Mouse (Mus musculus): ENCODE measurements around the gene Aqp11.
A peak's percentile ranks its signal among the peaks of the same experiment; 100 is the strongest.

The Aqp11 gene

DNA sequence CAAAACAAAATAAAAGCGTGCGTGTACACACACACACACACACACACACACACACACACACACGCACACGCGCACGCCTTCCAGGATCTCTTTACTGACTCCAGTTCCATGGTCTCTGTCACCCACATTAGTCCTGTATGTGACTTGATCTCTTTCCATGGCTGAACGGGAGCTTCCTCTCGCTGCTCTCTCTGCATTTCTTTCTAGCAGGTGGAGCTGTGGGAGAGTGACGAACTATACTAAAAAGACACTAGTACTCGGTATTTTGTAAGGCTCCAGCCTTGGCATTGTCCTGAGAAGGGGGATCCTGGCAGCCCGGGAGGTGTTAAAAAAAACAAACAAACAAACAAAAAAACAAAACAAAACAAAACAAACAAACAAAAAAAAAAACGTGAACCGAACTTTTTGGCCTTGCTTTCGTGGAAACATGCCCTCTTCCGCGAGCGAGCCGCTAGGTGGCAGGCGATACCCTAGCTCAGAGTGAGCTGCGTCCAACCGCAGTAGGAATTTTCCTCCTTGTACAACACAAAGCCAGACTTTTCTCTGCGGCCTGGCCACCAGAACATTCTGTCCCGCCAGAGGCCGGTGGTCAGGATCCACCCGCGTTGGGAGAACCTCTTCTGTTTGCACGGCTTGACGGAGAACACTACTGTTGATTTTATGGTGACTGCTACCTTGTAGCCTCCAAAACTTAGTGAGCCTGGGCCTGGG is 9.9 kb upstream of the Aqp11 start:
- DNase-seq (ENCODE audit: low spot score), result peak; percentile 66

DNA sequence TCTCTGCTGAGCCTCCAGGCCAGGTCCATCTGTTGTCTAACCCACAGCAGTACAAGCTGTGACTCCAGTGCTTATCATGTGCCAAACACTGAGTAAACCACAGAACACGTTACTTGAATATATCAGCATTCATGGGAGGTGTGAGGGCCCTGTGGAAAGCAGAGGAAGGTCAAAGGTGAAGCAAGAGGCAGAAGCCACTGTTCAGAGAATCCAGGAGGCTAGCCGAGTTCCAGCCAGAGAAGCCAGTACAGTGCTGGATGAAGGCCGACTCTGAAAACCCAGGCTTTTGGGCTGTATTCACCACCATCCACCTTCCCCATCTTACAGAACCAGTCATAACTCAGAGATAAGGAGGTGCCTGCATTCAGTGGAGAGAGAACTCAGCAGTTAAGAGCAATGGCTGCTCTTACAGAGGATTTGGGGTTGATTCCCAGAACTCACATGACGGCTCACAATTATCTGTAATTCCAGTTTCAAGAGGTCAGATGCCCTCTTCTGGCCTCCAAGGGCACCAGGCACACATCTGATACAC is 9.2 kb upstream of the Aqp11 start:
- no peak for DNase-seq (ENCODE audit: low spot score)

DNA sequence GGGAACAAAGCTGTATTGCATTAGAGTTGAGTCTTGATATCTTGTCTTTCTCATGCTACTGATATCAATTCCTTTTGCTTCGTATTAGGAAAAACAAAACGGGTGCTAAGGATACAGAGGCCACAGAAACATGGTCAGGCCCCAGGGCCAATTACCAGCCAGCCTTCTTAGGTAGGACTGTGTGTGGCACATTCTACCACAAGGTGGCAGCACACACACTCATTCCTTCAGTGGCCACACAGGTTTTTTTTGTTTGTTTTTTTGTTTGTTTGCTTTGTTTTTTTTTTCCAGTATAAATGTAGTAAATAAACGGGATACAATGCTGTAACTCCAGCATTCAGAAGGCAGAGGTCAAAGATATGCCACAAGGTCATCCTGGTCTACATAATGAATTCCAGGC is 7.2 kb upstream of the Aqp11 start:
- peak; percentile 22 for DNase-seq (ENCODE audit: low spot score)

DNA sequence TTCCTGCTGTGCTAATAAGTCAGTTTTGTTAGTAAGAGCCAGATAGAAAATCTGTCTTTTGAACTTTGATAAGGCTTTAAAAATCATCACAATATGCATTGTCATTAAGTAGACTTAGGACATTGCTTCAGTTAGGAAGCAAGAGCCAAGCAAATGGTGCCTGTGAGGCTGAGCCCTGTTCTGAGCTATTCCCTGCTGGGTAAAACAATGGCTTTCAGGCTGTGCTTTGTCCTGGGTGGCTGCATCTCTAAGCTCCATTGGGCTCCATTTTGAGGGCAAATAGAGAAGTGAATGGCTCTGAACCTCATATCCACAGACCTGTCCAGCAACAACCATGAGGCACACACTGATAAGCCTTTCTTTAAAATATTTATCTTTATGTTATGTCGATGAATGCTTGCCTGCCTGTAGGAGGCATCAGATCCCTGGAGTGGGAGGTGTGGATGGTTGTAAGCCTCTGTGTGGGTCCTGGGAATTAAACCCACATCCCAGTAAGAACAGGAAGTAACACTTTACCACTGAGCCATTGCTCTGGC is 3.7 kb upstream of the Aqp11 start:
- DNase-seq (ENCODE audit: low spot score), result no peak

DNA sequence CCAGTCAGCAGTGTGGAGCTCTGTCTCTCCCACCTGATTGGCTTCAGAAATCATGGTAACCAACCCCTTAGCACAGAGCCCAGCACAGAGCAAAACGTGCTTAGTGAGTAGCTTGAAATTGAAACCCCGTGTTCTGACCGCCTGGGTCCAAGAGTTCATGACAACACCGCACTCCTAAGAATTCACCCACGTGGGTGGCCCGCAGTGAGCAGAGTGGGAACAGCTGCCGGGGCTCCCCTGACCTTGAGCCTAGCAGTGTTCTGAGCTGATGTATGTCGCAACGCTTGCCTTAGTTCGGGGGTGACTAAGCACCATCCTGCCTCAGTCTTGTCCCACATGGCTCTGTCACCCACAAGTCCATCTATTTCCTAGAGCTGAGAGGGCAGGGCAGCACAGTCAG is 2.9 kb upstream of the Aqp11 start:
- DNase-seq (ENCODE audit: low spot score), result no peak

DNA sequence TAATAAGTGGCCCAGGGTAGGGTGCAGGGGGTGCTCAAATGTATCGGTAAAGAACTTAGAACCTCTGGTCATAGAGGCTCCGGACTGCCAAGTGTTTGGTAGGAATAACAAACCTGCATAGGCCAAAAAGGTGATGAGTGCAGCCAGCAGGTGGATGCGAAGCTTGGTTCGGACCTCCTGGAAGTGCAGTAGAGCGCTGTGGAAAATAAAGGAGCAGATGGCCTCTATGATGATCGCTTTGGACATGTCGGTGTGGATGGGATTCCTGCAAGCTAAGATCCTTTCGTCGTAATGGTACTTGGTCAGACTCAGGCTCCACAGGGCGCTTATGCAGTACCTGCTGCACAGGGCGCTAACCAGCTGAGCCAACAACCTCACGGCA is 842 bp downstream of the Aqp11 start:
- no peak for DNase-seq (ENCODE audit: low spot score)

DNA sequence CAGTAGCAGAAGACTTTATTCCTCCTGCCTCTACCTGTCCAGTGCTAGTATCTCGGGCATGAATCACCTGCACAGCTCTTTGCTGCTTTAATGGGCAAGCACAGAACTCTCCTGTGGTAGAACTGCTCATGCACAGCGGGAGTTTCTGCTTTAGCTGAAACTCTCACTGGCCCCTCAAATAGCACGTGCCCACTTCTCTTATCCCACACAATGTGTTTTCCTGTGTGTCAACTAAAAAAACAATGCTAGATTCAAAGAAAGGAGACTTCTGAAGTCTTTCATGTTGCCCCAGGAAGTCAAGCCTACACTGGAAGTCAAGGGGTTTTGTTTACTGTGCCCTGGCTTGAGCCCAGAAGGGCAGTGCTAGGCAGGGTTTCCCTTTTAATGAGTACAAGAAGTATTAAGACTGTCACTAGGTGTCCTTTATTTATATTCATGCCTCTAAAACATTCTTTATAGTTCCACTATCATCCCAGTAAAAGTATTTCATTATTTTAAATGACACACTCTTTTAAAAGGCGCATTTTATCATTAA is 2.1 kb downstream of the Aqp11 start:
- no peak for DNase-seq (ENCODE audit: low spot score)

DNA sequence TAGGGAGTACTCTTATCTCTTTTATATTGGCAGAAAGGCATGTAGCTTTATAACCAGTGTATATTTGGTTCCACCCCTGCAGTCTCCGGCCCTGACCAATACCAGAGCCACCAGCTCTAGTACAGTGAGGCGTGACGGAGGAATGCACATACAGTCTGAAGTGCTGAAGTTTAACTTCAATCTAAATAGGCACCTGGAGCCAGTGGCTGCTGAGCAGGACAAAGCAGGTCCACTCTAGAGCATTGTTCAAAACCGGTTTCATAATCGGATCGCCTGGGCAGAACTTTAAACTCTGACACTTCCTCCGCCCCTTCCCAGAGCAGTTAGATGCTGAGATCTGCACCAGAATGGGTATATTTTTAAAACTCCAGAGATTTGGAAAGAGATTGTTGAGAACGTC is 3.1 kb downstream of the Aqp11 start:
- DNase-seq (ENCODE audit: low spot score), result no peak

DNA sequence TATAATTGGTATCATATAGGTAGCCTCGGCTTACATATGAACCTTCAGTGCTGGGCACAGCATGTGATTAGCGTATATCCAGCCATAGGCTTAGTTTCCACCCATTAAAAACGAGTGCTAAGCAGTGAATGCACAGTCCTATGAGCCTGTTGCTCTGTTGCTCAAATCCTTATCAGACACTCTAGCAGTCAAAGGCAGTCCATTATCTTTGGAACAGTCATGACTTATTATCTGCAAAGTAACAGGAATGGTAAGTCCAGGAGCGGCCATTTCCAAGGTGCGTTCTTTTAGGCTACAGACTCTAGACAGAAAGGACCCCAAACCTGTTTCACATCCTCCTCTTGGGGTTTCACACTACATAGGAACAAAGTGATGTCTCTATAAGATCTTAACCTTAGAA is 4.5 kb downstream of the Aqp11 start:
- no peak for DNase-seq (ENCODE audit: low spot score)

DNA sequence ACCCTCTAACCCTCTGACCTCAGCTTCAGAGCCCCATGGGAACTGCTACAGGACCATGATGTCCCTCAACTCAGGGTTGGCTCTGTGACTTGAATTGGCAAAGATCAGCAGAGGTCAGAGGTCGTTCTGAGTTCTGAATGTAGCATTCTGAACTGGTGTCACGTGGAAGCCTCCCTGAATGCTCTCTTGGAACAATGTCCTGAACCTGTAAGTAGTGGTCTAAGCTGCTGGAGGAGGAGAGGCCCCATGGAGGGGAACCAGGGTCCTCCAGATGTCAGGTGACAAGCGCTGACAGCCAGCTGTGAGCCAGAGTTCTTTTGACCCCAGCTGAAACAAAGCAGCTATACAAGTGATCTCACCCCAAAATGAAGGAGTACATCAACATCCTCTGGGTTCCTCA is 7.7 kb downstream of the Aqp11 start:
- no peak for DNase-seq (ENCODE audit: low spot score)

DNA sequence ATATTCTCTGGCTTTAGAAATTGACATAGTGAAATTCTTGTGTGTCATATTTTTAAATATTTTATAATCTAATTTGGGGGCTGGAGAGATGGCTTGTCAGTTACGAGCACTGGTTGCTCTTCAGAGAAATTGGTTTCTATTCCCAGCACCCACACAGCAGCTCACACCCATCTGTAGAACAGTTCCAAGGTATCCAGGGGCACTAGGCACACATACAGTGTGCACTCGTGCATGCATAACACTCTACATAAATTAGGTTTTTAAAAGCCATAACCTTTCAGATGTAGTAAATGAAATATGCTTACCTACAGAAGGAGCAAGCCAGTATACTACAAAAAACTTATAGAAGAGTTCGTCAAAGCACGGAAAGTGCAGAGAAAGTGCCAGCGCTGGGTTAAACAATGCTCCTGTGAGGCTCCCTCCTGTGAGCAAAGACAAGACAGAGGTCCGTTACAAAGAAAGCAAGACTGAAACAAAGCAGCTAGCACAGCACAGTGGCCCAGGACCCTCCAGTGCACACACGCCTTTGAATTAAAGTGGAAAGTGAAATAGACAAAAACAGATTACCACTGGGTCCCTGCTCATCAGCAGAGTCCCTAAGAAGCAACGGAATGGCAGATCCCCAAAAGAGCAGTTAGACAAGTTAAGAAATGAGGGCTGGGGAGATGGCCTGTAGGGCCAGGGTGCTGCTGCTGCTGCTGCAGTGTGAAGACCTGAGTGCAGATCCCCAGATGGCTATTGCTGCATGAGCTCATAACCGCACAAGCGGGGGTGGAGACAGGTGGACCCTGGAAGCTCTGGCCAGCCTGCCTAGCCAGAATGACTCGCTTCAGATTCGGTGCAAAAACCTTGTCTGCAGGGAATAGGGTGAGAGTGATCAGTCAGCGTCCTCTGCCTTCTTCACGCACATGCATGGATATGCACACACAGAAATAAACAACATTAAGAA is 9.1 kb downstream of the Aqp11 start:
- DNase-seq (ENCODE audit: low spot score), result no peak

DNA sequence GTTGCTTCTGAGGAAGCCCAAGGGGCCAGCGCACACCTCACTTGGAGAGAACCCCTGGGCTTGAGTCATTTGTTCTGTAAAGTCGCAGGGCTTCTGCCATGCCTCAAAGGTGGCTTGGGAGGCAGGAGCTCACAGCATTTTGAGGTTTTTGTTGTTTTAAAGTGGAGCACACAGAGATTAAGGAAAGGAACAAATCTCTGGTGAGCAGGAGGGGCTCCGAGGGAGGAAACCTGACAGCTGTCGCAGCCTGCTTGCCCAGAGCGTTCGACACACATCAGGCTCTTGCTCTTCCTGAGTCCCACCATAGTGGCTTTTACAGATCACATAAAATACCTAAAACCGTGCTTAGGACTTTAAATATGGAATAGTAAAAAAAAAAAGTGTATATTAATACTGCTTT is 11.3 kb downstream of the Aqp11 start:
- no peak for DNase-seq (ENCODE audit: low spot score)

DNA sequence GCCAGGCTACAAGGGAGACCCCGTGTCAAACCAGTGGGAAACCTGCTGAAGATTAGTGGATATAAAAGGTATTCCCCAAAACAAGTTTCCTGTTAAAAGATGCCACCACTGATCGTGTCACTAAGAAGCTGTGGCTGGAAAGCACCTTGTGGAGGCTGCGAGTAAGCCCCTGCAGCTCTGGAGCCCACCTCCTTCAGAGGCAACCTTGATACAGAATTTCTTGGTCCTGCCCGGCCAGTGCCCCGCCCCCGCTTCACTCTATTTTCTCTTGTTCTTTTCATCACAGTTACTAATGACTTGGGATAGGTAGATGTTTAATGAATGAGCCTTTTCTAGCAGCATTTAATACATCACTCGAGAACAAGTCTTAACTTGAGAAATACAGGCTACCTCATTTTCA is 12.0 kb downstream of the Aqp11 start:
- DNase-seq (ENCODE audit: low spot score), result no peak

DNA sequence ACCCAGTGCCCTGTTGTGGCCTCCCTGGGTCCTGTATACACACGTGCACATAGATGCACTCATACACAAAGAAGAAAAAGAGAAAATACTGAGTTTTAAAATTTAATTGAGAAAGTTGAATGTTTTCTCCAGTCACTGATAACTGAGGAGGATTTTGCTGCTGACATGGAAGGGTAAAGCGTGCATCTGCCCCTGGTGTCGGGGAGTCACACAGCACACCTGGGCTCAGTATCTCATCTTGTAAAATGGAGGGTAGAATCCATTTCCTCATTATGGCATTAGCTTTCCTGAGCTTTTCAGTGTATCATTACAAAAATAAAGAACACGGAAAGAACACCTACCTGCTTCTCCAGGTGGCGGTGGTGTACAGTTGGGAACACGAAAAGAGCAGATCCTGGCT is 12.7 kb downstream of the Aqp11 start:
- no peak for DNase-seq (ENCODE audit: low spot score)

DNA sequence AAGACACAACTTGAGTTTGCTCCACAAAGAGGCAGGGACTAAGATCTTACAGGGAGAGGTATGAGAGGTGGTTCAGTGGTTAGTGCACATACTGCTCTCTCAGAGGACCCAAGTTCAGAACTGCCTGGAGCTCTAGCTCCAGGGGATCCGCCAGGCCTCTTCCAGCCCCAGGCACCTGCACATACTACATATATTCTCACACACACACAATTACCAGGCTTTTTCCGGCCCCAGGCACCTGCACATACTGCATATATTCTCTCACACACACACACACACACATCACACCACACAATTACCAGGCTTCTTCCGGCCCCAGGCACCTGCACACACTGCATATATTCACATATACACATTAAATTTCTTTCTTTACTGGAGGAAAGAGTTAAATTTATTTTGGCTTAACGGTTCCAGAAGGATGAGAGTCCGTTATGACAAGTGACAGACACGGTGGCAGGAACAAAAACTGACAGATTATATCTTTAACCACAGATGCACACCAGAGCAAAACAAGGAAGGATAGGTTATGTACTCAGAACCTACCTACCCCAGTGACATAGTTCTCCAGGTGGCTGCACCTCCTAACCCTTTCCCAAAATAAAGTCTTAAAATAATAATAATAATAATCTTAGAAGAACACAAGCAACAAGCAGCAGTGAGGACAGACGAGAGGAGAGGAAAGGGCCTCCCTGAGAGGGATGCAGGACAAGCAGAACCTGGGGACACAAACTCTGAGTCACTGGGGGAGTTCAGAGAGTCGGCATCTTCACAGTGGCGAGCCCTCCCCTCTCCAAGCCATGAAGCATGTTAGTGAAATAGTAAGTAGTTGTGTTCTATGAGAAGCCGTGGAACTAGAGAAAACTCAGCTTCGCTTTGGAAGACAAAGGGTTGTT is 14.2 kb downstream of the Aqp11 start:
- DNase-seq (ENCODE audit: low spot score), result no peak

DNA sequence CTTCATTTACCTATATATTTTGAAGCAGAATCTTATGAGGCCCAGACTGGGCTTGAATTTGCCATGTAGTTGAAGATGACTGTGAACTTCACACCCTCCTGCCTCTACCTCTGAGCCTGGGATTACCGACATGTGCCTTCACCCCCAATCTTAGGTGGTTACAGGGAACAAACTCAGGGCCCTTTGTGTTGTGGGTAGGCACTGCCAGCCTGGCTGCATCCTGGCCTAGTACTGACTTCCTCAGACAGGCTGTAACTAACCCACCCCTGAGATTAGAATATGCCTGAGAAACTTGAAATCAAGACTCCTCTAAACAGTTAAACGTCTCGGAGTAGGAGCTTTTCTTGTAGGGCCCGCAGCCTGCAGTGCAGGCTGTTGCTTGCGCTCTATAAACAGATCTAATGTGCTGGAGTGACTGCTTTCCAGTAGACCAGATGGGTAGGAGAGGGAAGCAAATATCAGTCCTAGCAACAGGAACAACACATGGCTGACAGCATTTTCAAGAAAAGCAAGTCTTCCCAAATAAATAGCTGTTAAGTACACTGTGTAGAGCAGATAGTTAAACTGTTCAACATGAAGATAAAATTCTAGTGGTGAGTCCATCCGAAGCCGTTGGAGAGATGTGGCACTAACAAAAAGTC is 15.7 kb downstream of the Aqp11 start:
- DNase-seq (ENCODE audit: low spot score), result no peak

DNA sequence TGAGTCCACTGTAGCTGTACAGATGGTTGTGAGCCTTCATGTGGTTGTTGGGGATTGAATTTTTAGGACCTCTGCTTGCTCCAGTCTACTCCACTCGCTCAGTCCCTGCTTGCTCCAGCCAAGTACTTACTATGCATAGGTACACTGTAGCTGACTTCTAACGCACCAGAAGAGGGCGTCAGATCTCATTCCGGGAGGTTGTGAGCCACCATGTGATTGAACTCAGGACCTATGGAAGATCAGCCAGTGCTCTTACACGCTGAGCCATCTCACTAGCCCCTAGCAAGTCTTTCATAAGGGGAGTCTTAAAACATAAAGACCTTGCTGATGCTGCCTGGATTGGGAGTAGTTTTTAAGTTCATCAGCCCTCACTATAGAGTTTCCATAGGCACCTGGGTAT is 18.0 kb downstream of the Aqp11 start:
- no peak for DNase-seq (ENCODE audit: low spot score)

DNA sequence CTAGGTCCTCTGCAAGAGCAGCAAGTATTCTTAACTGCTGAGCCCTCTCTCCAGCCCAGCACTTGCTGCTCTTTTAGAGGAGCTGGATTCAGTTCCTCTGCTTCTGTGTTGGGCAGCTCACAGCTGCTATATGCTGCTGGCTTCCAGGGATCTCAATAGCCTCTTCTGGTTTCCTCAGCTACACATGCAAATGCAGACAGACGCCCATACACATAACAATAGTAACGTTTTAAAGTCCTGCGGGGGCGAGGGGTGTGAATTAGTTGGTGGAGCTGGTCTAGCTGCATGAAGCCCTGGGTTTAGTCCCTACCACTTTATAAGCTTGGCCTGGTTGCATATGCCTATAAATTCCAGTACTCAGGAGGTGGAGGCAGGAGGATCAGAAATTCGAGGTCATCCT is 19.0 kb downstream of the Aqp11 start:
- DNase-seq (ENCODE audit: low spot score), result no peak

DNA sequence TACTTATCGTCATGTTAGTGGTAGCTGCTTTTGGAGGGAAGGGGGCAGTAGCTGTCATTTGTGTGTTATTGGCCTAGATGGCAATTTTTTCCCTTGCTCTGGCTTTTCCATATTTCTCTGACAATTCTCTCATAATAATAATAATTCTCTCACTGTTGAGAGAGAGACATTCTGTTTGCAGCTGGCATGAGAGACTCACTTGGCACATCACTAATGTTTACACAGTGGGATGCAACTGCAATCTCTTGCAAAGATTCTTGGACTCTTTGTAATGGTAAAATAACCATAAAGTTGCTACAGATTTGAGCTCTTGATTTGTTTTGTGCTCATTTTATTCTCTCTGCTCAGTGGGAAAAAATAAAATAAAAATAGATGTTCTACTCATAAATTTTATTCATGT is 20.8 kb downstream of the Aqp11 start:
- DNase-seq (ENCODE audit: low spot score), result no peak

DNA sequence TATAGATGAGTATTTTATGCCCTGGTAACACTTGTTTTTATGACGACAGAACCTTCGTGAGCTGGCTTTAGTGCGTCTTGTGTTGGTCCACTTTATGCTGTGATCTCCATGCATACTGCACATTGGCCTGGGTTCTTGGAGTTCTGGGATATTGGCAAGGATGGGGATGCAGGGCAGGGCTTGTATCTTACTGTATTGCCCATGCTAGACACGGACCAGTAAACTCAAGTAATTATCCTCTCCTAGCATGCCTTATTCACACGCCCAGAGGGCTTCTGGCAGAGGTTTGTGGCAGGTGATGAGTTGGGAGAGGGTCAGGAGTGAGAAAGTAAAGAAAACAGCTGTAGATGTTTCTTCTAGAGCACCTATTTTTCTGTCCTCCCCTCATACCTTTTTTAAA is 23.4 kb downstream of the Aqp11 start:
- DNase-seq (ENCODE audit: low spot score), result no peak

DNA sequence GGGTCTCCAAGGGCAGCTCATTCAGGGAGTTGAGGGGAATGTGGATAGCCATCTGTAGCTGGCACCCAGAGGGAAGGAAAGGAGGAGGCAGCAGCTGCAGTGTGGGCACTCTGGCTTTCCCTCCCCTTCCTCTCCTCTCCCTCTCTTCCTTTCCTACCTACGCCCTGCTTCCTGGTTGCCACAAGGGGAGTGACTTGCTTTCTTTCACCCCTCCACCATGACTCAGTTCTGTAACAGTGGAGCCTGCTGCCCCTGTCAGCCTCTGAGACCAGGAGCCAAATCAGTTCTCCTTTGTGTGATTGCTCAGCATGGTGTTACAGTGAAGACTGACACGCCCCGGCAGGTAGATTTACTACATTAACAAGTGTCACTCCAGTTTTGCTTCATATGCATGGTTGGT is 28.9 kb downstream of the Aqp11 start:
- DNase-seq (ENCODE audit: low spot score), result no peak

All from ovary, postnatal 14 days (tissue).